Mouse (Mus musculus) hindbrain, embryonic 15.5 days (tissue): Measurements from ENCODE around the gene Cdyl2. TPM values are rescaled to one million over a fixed set of nuclear protein-coding genes. Genes with fewer than 3 reads are reported as not detected.

Source experiments
- ATAC-seq: fragments of 200-750 bp; cut with Nextera tagmentation; 2 replicates; pipeline ENCODE4 v1.8.0; 2017; ENCODE audit warnings: low read depth, moderate number of reproducible peaks, moderate TSS enrichment; ENCODE audit not compliant: low FRiP score
- H3K27ac ChIP-seq: fragments of 300-500 bp; sonication (generic); replicated peaks from 2 replicates; pipeline ENCODE4 v1.5.1; 2015; ENCODE audit warnings: mild to moderate bottlenecking, inconsistent platforms
- H3K27me3 ChIP-seq: fragments of 300-500 bp; sonication (generic); 2 replicates; pipeline ENCODE4 v1.6.1; 2015; ENCODE audit warnings: control low read depth, inconsistent platforms
- H3K36me3 ChIP-seq: fragments of 300-500 bp; sonication (generic); 2 replicates; pipeline ENCODE4 v1.6.1; 2015; ENCODE audit warnings: control low read depth, inconsistent platforms
- H3K4me1 ChIP-seq: fragments of 300-500 bp; sonication (generic); replicated peaks from 2 replicates; pipeline ENCODE4 v1.6.1; 2015; ENCODE audit warnings: control low read depth, inconsistent platforms
- H3K4me2 ChIP-seq: fragments of 300-500 bp; sonication (generic); 2 replicates; pipeline ENCODE4 v1.6.1; 2015; ENCODE audit warnings: moderate library complexity, mild to moderate bottlenecking, inconsistent platforms
- H3K4me3 ChIP-seq: fragments of 300-500 bp; sonication (generic); 2 replicates; pipeline ENCODE4 v1.5.1; 2015; ENCODE audit warnings: mild to moderate bottlenecking, inconsistent platforms
- H3K9ac ChIP-seq: fragments of 300-500 bp; sonication (generic); 2 replicates; pipeline ENCODE4 v1.6.1; 2015; ENCODE audit warnings: inconsistent platforms
- H3K9me3 ChIP-seq: fragments of 300-500 bp; sonication (generic); 2 replicates; pipeline ENCODE4 v1.6.1; 2016; ENCODE audit warnings: control low read depth, inconsistent platforms
- WGBS: fragments of 180-500 bp; shearing (Covaris S2); methylation state at CpG from one replicate; pipeline ENCODE4 v1.1.7; 2015; 5-methylcytosine and 5-hydroxymethylcytosine counted together
- polyA plus RNA-seq: library from polyadenylated mRNA; unstranded; fragments of >200 nt; fragmentation: Nextera tagmentation; extraction: Ambion mirVana; gene quantifications from 2 replicates; pipeline ENCODE4 v1.2.1, GENCODE M21; 2015

Gene Cdyl2
- polyA plus RNA-seq, 1 experiment from 2014 or later, result 10.8 TPM

GRCm38 (mm10) chr8:116731976-116732683, 661 bp downstream of the Cdyl2 start:
- under 1% methylated on average over 25 of the region's 46 CpGs for WGBS
- Histone ChIP-seq H3K9me3 (no peaks in the 10 kb centered on the region), H3K36me3 (peaks cover 4% of the 10 kb centered on the region; the same call in 1 of the 2 replicates), H3K9ac (peak overlapping the region; percentile 61), H3K27ac (peak overlapping the region; percentile 87), H3K4me2 (peak overlapping the region; percentile 67), H3K27me3 (peaks cover 5% of the 10 kb centered on the region; the same call in 1 of the 2 replicates), H3K4me3 (peak overlapping the region; percentile 64), H3K4me1 (peaks cover 14% of the 10 kb centered on the region)
- peak; percentile 69 for ATAC-seq

- no peak overlapping the region for H3K4me2 ChIP-seq
- H3K27ac ChIP-seq, result no peak overlapping the region
- WGBS, result 95% methylated on average over 2 of the region's 2 CpGs
These were observed 11.3 kb downstream of the Cdyl2 start for GRCm38 (mm10) chr8:116721451-116721850.

GRCm38 (mm10) chr8:116707496-116707895, 25.3 kb downstream of the Cdyl2 start:
- Histone ChIP-seq H3K4me3 (no peak overlapping the region), H3K27ac (no peak overlapping the region), H3K4me1 (no peaks in the 10 kb centered on the region), H3K36me3 (peaks cover 4% of the 10 kb centered on the region; the same call in 1 of the 2 replicates), H3K27me3 (no peaks in the 10 kb centered on the region), H3K9ac (no peak overlapping the region), H3K9me3 (peaks cover 5% of the 10 kb centered on the region; the same call in 1 of the 2 replicates), H3K4me2 (no peak overlapping the region)
- 88% methylated on average over 3 of the region's 3 CpGs for WGBS
- no peak for ATAC-seq

More at GRCm38 (mm10) chr8:116721451-116721850, 11.3 kb downstream of the Cdyl2 start:
- no peak for ATAC-seq
- Histone ChIP-seq H3K27me3 (no peaks in the 10 kb centered on the region), H3K4me1 (no peaks in the 10 kb centered on the region), H3K36me3 (0 out of 2 replicates have a peak, but pooled peaks cover 8% of the 10 kb centered on the region), H3K9me3 (0 out of 2 replicates have a peak, but pooled peaks cover 19% of the 10 kb centered on the region), H3K4me3 (no peak overlapping the region), H3K9ac (no peak overlapping the region)

- no peak for ATAC-seq
- WGBS, result 91% methylated on average over 6 of the region's 6 CpGs
- Histone ChIP-seq H3K36me3 (peaks cover 4% of the 10 kb centered on the region; the same call in 1 of the 2 replicates), H3K9me3 (peaks cover 5% of the 10 kb centered on the region; the same call in 1 of the 2 replicates), H3K4me2 (no peak overlapping the region), H3K27ac (no peak overlapping the region), H3K27me3 (no peaks in the 10 kb centered on the region), H3K9ac (no peak overlapping the region), H3K4me1 (no peaks in the 10 kb centered on the region), H3K4me3 (no peak overlapping the region)
These were observed 30.3 kb downstream of the Cdyl2 start for GRCm38 (mm10) chr8:116702501-116702900.

- WGBS, result 88% methylated on average over 15 of the region's 15 CpGs
- H3K4me2 ChIP-seq, result no peak overlapping the region
- H3K9ac ChIP-seq, result no peak overlapping the region
- H3K27ac ChIP-seq, result no peak overlapping the region
- no peaks in the 10 kb centered on the region for H3K9me3 ChIP-seq
- no peaks in the 10 kb centered on the region for H3K4me1 ChIP-seq
- no peak for ATAC-seq
- H3K36me3 ChIP-seq, result no peaks in the 10 kb centered on the region
- no peaks in the 10 kb centered on the region for H3K27me3 ChIP-seq
- no peak overlapping the region for H3K4me3 ChIP-seq
These were observed 39.9 kb downstream of the Cdyl2 start for GRCm38 (mm10) chr8:116692931-116693330.

- no peaks in the 10 kb centered on the region for H3K36me3 ChIP-seq
- 84% methylated on average over 3 of the region's 3 CpGs for WGBS
- no peak overlapping the region for H3K4me2 ChIP-seq
- no peaks in the 10 kb centered on the region for H3K4me1 ChIP-seq
- ATAC-seq, result no peak
- no peak overlapping the region for H3K4me3 ChIP-seq
- H3K9me3 ChIP-seq, result no peaks in the 10 kb centered on the region
- no peaks in the 10 kb centered on the region for H3K27me3 ChIP-seq
- H3K9ac ChIP-seq, result no peak overlapping the region
- H3K27ac ChIP-seq, result no peak overlapping the region
These were observed 43.0 kb downstream of the Cdyl2 start for GRCm38 (mm10) chr8:116689741-116690140.

- Histone ChIP-seq H3K4me2 (no peak overlapping the region), H3K9ac (no peak overlapping the region), H3K36me3 (no peaks in the 10 kb centered on the region), H3K27me3 (no peaks in the 10 kb centered on the region), H3K4me1 (no peaks in the 10 kb centered on the region), H3K4me3 (no peak overlapping the region), H3K27ac (no peak overlapping the region), H3K9me3 (no peaks in the 10 kb centered on the region)
- ATAC-seq, result no peak
- WGBS, result 96% methylated on average over 1 of the region's 1 CpGs
These were observed 56.6 kb downstream of the Cdyl2 start for GRCm38 (mm10) chr8:116676174-116676573.

GRCm38 (mm10) chr8:116673966-116674805, 58.6 kb downstream of the Cdyl2 start:
- no peak overlapping the region for H3K4me2 ChIP-seq
- no peaks in the 10 kb centered on the region for H3K4me1 ChIP-seq
- no peak overlapping the region for H3K4me3 ChIP-seq
- H3K9me3 ChIP-seq, result no peaks in the 10 kb centered on the region
- 89% methylated on average over 10 of the region's 10 CpGs for WGBS
- H3K36me3 ChIP-seq, result no peaks in the 10 kb centered on the region
- no peaks in the 10 kb centered on the region for H3K27me3 ChIP-seq
- no peak for ATAC-seq
- H3K27ac ChIP-seq, result no peak overlapping the region
- no peak overlapping the region for H3K9ac ChIP-seq

GRCm38 (mm10) chr8:116673493-116673892, 59.3 kb downstream of the Cdyl2 start:
- ATAC-seq, result no peak
- no peaks in the 10 kb centered on the region for H3K9me3 ChIP-seq
- no peak overlapping the region for H3K4me2 ChIP-seq
- WGBS, result 85% methylated on average over 8 of the region's 8 CpGs
- H3K4me3 ChIP-seq, result no peak overlapping the region
- H3K27ac ChIP-seq, result no peak overlapping the region
- no peaks in the 10 kb centered on the region for H3K27me3 ChIP-seq
- H3K4me1 ChIP-seq, result no peaks in the 10 kb centered on the region
- H3K9ac ChIP-seq, result no peak overlapping the region
- no peaks in the 10 kb centered on the region for H3K36me3 ChIP-seq

- Histone ChIP-seq H3K27ac (no peak overlapping the region), H3K4me1 (no peaks in the 10 kb centered on the region), H3K9me3 (no peaks in the 10 kb centered on the region), H3K4me2 (no peak overlapping the region), H3K27me3 (no peaks in the 10 kb centered on the region), H3K4me3 (no peak overlapping the region), H3K9ac (no peak overlapping the region), H3K36me3 (no peaks in the 10 kb centered on the region)
- no peak for ATAC-seq
- 91% methylated on average over 4 of the region's 4 CpGs for WGBS
These were observed 59.7 kb downstream of the Cdyl2 start for GRCm38 (mm10) chr8:116673052-116673451.

GRCm38 (mm10) chr8:116671543-116671942, 61.2 kb downstream of the Cdyl2 start:
- no peaks in the 10 kb centered on the region for H3K9me3 ChIP-seq
- no peak overlapping the region for H3K4me3 ChIP-seq
- no peaks in the 10 kb centered on the region for H3K4me1 ChIP-seq
- H3K9ac ChIP-seq, result no peak overlapping the region
- no peaks in the 10 kb centered on the region for H3K36me3 ChIP-seq
- no peaks in the 10 kb centered on the region for H3K27me3 ChIP-seq
- H3K4me2 ChIP-seq, result no peak overlapping the region
- no peak for ATAC-seq
- WGBS, result 70% methylated on average over 5 of the region's 5 CpGs
- H3K27ac ChIP-seq, result no peak overlapping the region

GRCm38 (mm10) chr8:116670604-116671003, 62.2 kb downstream of the Cdyl2 start:
- no peak overlapping the region for H3K9ac ChIP-seq
- WGBS, result 90% methylated on average over 7 of the region's 7 CpGs
- H3K36me3 ChIP-seq, result no peaks in the 10 kb centered on the region
- no peak for ATAC-seq
- no peak overlapping the region for H3K4me3 ChIP-seq
- no peaks in the 10 kb centered on the region for H3K4me1 ChIP-seq
- no peak overlapping the region for H3K27ac ChIP-seq
- H3K27me3 ChIP-seq, result no peaks in the 10 kb centered on the region
- H3K9me3 ChIP-seq, result no peaks in the 10 kb centered on the region
- H3K4me2 ChIP-seq, result no peak overlapping the region
